Mouse (Mus musculus) stomach, postnatal 0 days (tissue): ENCODE data around the gene Uox.

Experiments used
- CTCF ChIP-seq: IDR thresholded peaks from 2 replicates; pipeline ENCODE4 v1.5.1; 2016; ENCODE audit warnings: antibody characterized with exemption, low read depth, mild to moderate bottlenecking, moderate library complexity
- EP300 ChIP-seq: optimal IDR thresholded peaks from 2 replicates; pipeline ENCODE3; 2016; ENCODE audit warnings: antibody characterized with exemption

- no peak for TF ChIP-seq EP300
- TF ChIP-seq CTCF = no peak
Measured at GRCm38 (mm10) chr3:146651217-146651616, 81.0 kb downstream of the Uox start, which contains the start of gene 4930503B20Rik.
